In genomic region chr16:11814935-11815650, GRCm38 (mm10) we compare ENCODE assay signal across 13 mouse cellular contexts.
A peak's percentile ranks its signal among the peaks of the same experiment; 100 is the strongest.
DNase-seq lines count a peak whose midpoint lies in the region; ATAC-seq and TF ChIP-seq lines count a peak whose summit lies in the region.
"Had no signal": no experiment of that assay in that cellular context is flagged by ENCODE, and none has a peak within 500 bp of the region (broad histone marks: within the 10 kb centered on the region; RNA-seq: fewer than 3 reads in every experiment).

No protein-coding gene starts in this region.

- TF ChIP-seq POLR2A in lung, adult 2 months (IDR thresholded peaks at IDR 0.05; ENCODE audit: borderline replicate concordance, extremely low read depth, low read depth, low read length): no peak

- 65% methylated on average over 10 of the region's 10 CpGs for WGBS in lung, adult 2 months
- 56% methylated on average over 10 of the region's 10 CpGs for WGBS in midbrain, embryonic 15.5 days

- no peaks in the 10 kb centered on the region for H3K36me3 ChIP-seq in midbrain, embryonic 15.5 days (replicated peaks)
- H3K36me3 ChIP-seq: intestine, embryonic 15.5 days; liver, embryonic 15.5 days had no signal

- peak; percentile 62 for DNase-seq in adrenal gland, adult 2 months
- DNase-seq in adrenal gland, adult 8-10 months: no peak
- DNase-seq in lung, postnatal 36 days: peak; percentile 17
- DNase-seq in lung, adult 2 months: no peak
- peak; percentile 45 to 65 for DNase-seq in cerebellum, postnatal 25 days
- no peak for DNase-seq in embryo, embryonic 10 days (ENCODE audit: low spot score)
- no peak for DNase-seq in testis, postnatal 14 days (ENCODE audit: low spot score)
- DNase-seq: B cell, adult 2 months had no signal

- no peak overlapping the region for H3K9ac ChIP-seq in midbrain, embryonic 15.5 days
- H3K9ac ChIP-seq: intestine, embryonic 15.5 days; liver, embryonic 15.5 days had no signal

- H3K27ac ChIP-seq in midbrain, embryonic 15.5 days: no peak overlapping the region
- H3K27ac ChIP-seq: intestine, embryonic 15.5 days; liver, embryonic 15.5 days; stomach, postnatal 0 days had no signal

- no peaks in the 10 kb centered on the region for H3K27me3 ChIP-seq in midbrain, embryonic 15.5 days (replicated peaks)
- H3K27me3 ChIP-seq: intestine, embryonic 15.5 days; liver, embryonic 15.5 days had no signal

- H3K4me3 ChIP-seq in lung, adult 2 months (replicated peaks; ENCODE audit: extremely low read depth, low read depth, low read length): no peak overlapping the region
- no peak overlapping the region for H3K4me3 ChIP-seq in midbrain, embryonic 15.5 days
- H3K4me3 ChIP-seq: intestine, embryonic 15.5 days; liver, embryonic 15.5 days had no signal

- H3K4me2 ChIP-seq in midbrain, embryonic 15.5 days: no peak overlapping the region
- H3K4me2 ChIP-seq: intestine, embryonic 15.5 days; liver, embryonic 15.5 days had no signal

- ATAC-seq in midbrain, embryonic 15.5 days (replicated peaks): peak; percentile 54; the same call in 1 of the 2 replicates
- ATAC-seq: activated CD4-positive, CD25-positive, alpha-beta regulatory T cell, adult 4 months; intestine, embryonic 15.5 days had no signal

- TF ChIP-seq CTCF in lung, adult 2 months (IDR thresholded peaks at IDR 0.05; ENCODE audit: insufficient read depth, low read length): no peak

- no peaks in the 10 kb centered on the region for H3K4me1 ChIP-seq in lung, adult 2 months (ENCODE audit: control insufficient read depth, insufficient read depth, low read length)
- peaks cover 12% of the 10 kb centered on the region for H3K4me1 ChIP-seq in midbrain, embryonic 15.5 days
- H3K4me1 ChIP-seq: intestine, embryonic 15.5 days; liver, embryonic 15.5 days had no signal

- no peaks in the 10 kb centered on the region for H3K9me3 ChIP-seq in midbrain, embryonic 15.5 days
- H3K9me3 ChIP-seq: intestine, embryonic 15.5 days; liver, embryonic 15.5 days had no signal

Comparison
In these comparisons a context has a peak if more than half of its experiments do, and no peak if none do; other contexts are left out.
1. DNase-seq: peak in adrenal gland, adult 2 months (single experiment), lung, postnatal 36 days (single experiment) and cerebellum, postnatal 25 days (2 of 2); none in adrenal gland, adult 8-10 months (single experiment), lung, adult 2 months (single experiment), embryo, embryonic 10 days (single experiment) and testis, postnatal 14 days (single experiment).